Mouse (Mus musculus) mesoderm, embryonic 11.5 days (tissue): ENCODE measurements around the gene Hoxa9.
A peak's percentile ranks its signal among the peaks of the same experiment; 100 is the strongest.

Source experiments
- DNase-seq: peaks from one replicate; pipeline ENCODE4 v3.0.0-alpha.2; 2012; ENCODE audit warnings: low read depth, low spot score

Hoxa9 gene

GRCm38 (mm10) chr6:52182030-52182429 lies 48.9 kb downstream of the Hoxa9 start:
- no peak for DNase-seq

- DNase-seq, result no peak
Measured at GRCm38 (mm10) chr6:52180726-52181125, 50.2 kb downstream of the Hoxa9 start.

- no peak for DNase-seq
Measured at GRCm38 (mm10) chr6:52180213-52180710, 50.6 kb downstream of the Hoxa9 start.

GRCm38 (mm10) chr6:52179690-52180089 lies 51.2 kb downstream of the Hoxa9 start:
- no peak for DNase-seq

GRCm38 (mm10) chr6:52178918-52179665 lies 51.8 kb downstream of the Hoxa9 start:
- no peak for DNase-seq

- no peak for DNase-seq
Measured at GRCm38 (mm10) chr6:52177806-52178205, 53.1 kb downstream of the Hoxa9 start.

- DNase-seq, result peak; percentile 87
Measured at GRCm38 (mm10) chr6:52177061-52177735, 53.7 kb downstream of the Hoxa9 start, which contains the start of gene 5730596B20Rik. 5730596B20Rik (plus strand) TSS chr6:52177498.

- no peak for DNase-seq
Measured at GRCm38 (mm10) chr6:52176391-52176790, 54.5 kb downstream of the Hoxa9 start.

GRCm38 (mm10) chr6:52175864-52176263 lies 55.0 kb downstream of the Hoxa9 start:
- DNase-seq, result peak; percentile 89

- DNase-seq, result peak; percentile 93
Measured at GRCm38 (mm10) chr6:52174968-52175751, 55.7 kb downstream of the Hoxa9 start.

- DNase-seq, result no peak
Measured at GRCm38 (mm10) chr6:52173648-52174047, 57.2 kb downstream of the Hoxa9 start.
